Mouse (Mus musculus): Measurements from ENCODE around the gene Gm48552. TPM values are rescaled to one million over a fixed set of nuclear protein-coding genes. Genes with fewer than 3 reads are reported as not detected.

The Gm48552 gene
- 0.72 and 1.5 TPM in 2 replicates for polyA plus RNA-seq (2015; fragmentation: Nextera tagmentation; extraction: Ambion mirVana)

DNA sequence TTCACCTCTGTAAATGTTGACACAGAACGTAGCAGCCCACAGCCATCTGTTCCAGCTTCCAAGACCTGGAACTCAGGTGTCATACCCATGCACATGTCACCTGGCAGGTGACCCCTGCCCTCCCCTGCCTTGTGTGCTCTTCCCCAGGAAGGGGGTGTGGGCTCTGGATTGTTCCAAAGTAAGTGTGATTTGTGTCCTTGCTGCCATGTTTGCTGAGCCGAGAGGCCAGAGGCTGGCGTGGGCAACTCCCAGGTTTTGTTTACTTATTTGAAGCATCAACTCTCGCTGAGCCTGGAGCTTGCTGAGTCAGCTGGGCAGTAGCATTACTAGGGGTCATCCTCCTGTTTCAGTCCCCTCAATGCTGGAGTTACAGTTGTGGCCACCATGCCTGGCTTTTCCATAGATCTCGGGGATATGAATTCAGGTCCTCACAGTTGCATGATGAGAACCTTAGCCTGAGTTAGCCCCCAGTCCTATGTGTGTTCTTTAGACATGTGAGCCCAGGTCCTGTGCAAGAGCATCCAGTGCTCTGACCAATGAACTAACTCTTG, at the start of gene Gm48552:
Gene Gm48552 (plus strand): TSS at position 501 of the 551 bp plus-strand sequence.
- no peak for DNase-seq (ENCODE audit: low spot score)

DNA sequence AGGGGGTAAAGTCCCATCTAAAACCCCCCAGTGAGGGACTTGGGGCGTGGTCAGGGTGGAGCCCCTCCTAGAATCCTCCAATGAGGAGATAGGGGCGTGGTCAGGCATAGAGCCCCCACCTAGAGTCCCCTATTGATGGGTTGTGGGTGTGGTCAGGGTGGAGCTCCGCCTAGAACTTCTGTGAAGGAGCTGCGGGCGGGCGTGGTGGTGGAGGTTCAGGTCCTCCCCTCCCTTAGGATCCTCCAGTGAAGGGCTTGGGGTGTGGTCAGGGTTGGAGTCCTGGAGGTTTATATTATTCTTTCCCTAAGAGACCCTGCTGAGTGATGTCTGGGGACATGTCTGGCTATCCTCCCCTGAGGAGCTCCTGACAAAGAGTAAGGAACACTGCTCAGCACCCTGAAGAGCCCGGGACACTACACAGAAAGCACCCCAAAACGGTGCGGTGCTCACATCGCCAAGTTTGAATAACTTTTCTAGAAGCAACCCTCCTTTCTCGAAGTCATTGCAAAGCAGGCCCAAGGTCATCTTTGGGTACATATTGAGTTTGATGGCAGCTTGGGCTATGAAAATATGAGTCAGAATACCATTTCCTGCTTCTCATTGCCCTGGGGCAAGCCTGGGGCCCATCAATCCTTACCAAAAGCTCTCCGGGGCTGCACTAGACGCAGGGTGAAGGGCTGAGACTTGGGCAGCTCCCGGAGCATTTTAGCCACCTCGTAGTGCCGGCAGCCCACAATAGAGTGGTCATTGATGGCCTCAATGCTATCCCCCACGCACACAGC, 48.1 kb upstream of the Gm48552 start:
- no peak for DNase-seq (ENCODE audit: low spot score)

DNA sequence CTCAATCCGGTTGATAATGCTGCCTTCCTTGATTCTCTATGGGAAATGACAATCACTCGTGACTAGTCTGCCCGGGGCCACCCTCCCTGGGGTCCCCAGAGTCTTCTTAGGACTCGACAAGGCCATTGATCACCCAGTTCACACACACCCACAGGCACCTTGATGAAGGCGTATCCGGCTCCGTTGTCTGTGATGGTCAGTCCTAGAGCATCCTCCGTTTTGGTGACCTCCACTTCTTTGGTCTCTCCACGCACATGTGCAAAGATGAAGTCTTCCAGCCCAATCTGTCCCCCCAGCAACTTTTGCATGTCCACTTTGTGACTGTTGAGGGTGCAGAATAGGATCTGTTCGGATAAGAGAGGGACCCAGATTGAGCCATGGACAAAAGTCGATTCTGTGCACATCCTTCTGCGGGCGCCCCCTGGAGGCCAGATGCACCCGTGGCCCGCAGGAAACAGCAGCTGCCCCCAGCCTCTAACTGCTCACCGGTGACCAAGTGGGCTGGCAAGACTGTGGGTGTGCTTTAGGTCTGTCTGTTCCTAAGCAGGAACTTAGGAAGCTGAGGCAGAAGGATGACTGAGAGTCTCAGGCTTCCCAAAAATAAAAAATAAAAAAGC, 47.4 kb upstream of the Gm48552 start:
- peak; percentile 73 for DNase-seq (ENCODE audit: low spot score)

- no peak for DNase-seq (ENCODE audit: low spot score)
Observed at GRCm38 (mm10) chr10:81342686-81343505, 45.9 kb upstream of the Gm48552 start, which contains the start of gene Gipc3. Gipc3 (minus strand) TSS chr10:81343266.

DNA sequence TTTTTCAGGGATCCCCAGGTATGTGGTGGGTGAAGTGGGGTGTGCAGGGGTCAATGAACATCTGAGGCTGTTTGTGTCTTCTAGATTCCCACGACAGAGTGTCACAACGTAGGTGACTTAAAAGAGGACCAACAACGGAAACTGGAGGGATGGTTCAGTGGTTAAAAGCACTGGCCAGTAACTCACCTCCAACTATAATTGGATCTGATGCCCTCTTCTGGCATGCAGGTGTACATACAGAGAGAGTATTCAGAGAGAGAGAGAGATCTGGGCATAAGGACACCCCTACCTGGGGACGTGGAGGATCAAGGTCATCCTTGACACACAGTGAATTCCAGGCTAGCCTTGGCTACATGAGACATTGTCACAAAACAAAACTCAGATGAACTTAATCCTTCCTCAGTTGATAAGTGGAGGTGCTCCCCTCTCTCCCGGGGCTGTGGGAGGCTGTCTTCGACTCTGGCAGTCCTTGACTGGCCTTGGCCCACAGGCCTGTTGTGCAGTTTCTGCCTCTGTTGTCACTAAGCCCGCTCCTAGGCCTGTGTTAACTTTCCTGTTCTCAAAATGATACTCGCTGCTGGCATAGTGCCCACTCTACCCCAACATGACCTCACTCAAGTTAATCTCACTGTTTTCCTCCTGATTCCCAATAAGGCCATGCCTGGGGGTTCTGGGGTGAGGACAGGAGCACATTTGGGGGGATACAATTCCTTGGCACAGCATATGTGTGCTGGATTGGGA, 44.2 kb upstream of the Gm48552 start:
- DNase-seq (ENCODE audit: low spot score): peak; percentile 39

GRCm38 (mm10) chr10:81345162-81345534, 43.7 kb upstream of the Gm48552 start:
- DNase-seq (ENCODE audit: low spot score): no peak

DNA sequence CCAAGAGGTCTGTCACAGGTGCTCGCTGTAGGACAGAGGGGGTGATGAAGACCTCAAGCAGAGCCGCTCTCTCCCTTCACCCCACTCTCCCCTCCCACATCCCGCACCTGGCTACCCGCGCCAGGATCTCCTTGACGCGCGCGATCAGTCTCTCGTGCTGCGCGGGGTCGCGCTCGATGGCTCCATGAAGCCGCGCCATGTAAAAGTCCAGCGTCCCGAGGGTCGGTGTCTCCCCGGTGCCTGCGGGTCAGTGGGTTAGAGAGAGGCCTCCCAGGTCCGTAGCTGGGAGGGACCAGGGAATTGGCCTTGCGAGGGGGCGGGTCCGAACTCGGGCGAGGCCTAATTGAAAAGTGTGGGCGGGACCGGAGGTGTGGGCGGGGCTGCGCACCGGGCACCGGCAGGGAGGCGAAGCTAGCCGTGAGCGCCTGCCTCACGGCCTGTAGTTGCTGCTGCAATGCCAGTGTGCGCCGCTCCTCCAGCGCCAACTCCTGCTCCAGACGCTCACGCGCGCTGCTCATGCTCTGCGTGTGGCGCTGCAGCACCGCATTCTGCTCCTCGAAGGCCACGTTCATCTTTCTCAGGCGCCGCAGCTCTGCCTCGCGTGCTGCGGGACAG, 42.2 kb upstream of the Gm48552 start:
- peak; percentile 34 for DNase-seq (ENCODE audit: low spot score)

DNA sequence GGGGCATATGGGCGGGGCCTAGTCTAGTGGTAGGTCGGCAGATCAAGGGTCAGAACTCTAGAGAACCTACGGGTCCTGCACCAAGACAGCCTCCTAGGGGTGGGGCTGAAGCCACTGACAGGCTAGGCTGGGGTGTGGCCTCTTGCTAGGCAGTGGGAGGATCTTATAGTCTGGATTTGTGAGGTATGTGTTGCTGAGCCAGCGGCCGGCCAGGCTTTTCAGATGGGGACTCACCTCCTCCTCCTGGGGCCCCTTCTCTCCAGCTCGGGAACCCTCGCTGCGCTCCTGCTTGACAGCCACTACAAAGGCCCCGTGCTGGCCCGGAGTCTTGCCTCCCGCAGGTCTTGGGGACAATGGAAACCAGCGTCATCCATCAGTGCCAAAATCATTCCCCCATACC, 39.7 kb upstream of the Gm48552 start:
- peak; percentile 43 for DNase-seq (ENCODE audit: low spot score)

DNA sequence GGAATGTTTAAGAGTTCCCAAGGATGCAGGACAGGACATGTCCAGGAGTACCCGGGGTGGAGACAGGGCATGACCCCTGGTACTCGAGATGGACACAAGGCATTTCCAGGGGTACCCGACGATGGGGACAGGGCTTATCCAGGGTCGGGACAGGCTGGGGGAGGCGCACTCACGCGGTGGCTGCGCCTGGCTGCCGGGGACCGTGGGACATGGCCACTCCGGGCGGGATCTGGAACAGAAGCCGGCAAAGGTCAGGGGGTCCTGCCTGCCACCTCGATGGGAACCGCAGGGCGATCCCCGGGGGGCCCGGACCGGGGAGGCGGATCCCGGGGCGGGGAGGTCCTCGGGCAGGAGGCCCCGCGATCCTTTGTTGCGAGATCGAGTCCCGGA, 38.8 kb upstream of the Gm48552 start:
- no peak for DNase-seq (ENCODE audit: low spot score)

GRCm38 (mm10) chr10:81350351-81351063, 38.3 kb upstream of the Gm48552 start, which contains the start of gene Hmg20b:
Hmg20b (minus strand) TSS chr10:81350480.
- DNase-seq (ENCODE audit: low spot score): peak; percentile 99

DNA sequence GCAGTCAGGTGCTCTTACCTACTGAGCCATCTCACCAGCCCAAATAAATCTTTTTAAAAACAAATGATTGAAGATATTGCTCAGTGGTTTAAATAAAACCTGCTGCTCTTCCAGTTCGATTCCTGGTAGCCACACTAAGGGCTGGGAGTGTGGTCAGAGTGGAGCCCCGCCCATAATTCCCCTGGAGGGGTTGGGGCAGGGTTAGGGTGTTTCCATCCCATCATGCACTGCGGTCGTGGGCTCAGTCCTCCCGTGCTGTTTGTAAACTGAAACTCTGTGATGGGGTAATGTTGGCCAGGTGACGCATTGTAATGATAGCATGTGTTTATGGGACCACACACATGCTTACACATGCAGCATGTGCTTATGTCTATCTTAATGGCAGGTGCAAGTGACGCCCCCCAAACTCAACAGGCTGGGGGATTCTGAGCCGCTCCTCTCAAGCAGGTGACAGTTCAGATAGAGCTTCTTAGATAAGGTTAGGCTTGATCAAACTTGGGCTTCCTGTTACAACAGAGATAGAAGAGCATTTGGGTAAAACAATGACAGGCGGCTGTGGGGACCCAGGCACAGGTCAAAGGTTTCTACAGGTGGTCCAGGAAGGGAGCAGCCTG, 37.0 kb upstream of the Gm48552 start:
- DNase-seq (ENCODE audit: low spot score): peak; percentile 74

DNA sequence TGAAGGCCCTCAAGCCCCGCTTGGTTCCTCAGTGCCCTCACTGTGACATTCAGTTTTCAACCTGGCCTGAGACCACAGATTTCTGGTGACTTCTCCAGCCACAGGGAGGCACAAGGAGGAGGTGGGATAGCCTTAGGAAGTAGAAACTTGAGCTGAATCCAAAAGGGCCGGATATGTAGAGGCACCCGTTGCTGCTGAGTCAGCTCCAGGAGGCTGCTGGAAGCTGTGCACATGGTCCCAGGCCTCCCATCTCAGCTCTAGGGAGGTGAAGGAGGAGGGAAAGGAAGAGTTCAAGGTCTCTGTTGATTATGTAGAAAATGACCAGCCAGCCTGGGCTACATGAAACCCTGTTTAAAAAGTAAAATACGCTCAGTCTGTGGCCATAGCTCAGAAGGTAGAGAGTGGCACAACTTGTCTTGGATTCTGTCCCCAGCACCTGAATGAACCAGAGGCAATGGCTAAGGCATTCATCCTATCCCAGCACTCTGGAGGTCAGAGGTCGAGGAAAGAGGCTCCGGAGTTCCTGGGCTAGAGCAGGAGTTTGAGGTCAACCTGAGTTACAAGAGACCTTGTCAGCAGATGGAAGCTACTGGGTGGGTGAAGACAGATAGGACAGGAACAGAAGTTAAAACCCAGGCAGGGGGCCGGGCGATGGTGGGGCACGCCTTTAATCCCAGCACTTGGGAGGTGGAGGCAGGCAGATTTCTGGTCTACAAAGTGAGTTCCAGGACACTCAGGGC, 33.9 kb upstream of the Gm48552 start:
- no peak for DNase-seq (ENCODE audit: low spot score)

DNA sequence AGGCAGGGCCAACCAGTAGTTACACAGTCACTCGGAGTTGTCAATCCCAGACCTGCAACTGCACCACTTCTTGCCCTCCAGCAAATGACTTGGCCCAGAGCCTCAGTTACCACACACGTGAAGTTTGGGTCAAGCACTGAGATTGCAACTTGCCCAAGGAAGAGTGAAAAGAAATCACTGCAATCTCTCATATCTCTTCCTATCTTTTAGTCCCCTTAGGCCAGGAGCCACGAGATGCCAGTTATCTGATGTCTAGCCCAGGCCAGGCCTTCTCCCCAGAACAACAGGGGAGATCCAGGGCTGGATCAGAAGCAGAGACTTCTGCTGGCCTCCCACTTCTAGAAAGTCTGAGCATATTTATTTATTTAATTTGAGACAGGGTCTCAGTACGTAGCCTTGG, 33.3 kb upstream of the Gm48552 start:
- no peak for DNase-seq (ENCODE audit: low spot score)

DNA sequence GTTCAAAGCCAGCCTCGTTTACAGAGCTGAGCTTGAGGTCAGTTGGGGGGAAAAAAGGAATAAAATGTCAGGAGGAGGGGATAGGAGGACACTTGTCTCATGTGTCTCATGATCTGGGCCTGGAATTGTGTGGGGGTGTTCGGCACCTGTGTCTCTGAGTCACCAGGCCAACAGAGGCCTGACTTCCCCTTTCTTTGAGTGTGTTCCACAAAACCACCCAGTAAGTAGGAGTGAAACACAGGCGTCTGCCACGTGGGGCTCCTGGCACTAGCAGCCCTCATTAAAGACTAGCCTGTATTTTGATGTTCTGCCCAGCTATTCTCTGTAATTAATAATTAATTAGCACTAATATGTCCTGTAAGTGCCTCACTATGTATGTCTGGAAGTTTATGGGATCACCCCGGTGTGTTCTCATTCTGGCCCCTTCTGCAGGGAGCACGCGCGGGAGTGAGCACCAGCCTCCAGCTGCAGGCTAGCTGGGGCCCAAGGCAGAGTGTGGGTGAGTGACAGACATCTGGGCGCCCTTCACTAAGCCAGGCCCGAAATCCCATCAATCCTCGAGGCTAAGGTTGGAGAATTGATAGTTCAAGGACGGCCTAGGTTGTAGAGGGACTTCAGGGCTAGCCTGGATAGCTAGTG, 32.3 kb upstream of the Gm48552 start:
- no peak for DNase-seq (ENCODE audit: low spot score)

- DNase-seq (ENCODE audit: low spot score): peak; percentile 93
Observed at GRCm38 (mm10) chr10:81356991-81357844, 31.6 kb upstream of the Gm48552 start, which contains the start of gene Mfsd12. Mfsd12 (plus strand) TSS chr10:81357491.

DNA sequence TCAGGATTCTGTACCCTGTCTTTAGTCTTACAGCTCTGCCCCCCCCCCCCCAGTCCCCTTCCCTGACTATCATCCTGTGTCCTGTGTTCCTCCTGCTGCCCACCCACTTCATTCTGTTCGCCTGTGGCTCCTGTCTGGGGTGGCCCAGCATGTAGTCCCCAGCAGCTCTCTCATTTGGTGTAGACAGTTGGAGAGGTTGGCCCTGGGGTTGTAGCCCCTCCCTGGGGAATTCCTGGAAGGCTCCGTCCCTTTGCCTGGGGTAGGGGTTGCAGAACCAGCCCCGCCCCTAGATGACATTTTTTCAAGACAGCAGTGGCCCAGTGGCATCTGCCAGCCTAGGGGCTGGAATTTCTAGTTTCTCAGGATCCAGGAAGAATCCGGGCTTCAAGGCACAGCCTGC, 30.6 kb upstream of the Gm48552 start:
- no peak for DNase-seq (ENCODE audit: low spot score)

DNA sequence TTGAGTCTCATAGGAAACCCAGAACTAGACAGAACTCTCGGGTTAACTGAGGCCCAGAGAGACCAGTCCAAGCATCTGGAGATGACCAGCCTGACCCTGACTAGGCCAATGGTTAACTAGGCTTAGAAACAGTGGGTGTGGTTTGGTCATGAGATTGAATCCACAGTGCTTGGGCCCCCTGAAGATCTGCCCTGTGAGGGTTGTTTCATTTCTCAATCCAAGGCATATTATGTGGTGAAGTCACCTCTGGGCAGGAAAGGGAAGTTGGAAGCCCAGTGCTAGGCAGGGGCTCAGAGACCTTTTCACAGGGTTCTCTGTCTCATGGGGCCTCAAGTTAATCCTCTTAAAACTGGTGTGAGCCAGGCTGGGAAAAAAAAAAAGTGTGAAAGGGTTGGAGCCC, 30.0 kb upstream of the Gm48552 start:
- no peak for DNase-seq (ENCODE audit: low spot score)

Measured in thymus, postnatal 0 days (tissue).